Comparison of ENCODE assay signal across 8 mouse cellular contexts in the genomic region with DNA sequence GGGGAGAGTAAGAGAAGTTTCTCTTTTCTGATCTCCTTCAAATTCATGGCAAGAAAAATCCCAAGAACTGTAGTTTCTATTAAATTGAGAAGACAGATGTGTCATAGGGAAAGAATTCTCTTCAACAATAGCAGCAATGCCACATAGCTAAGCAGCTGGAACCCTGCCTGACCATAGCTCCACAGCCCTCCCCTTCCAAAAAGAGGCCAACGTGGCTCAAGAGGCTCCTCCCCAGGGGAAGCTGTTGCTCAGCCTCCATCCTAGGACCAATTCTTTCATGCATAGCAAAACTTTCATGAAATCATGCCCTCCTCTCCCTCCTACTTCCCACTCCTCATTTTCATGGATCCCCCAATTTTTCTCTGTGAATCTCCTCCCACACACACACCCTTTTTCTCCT. TPM values are rescaled to one million over a fixed set of nuclear protein-coding genes. Genes with fewer than 3 reads are reported as not detected.
DNase-seq lines count a peak whose midpoint lies in the region; ATAC-seq and TF ChIP-seq lines count a peak whose summit lies in the region.

No protein-coding gene starts in this region.

- intact Hi-C loops in heart, postnatal 25 days (cut with DNase I) = no loop called here

- no peaks in the 10 kb centered on the region for H3K36me3 ChIP-seq in embryonic facial prominence, embryonic 13.5 days
- no peaks in the 10 kb centered on the region for H3K36me3 ChIP-seq in limb, embryonic 13.5 days
- no peaks in the 10 kb centered on the region for H3K36me3 ChIP-seq in small intestine, adult 2 months (ENCODE audit: control insufficient read depth, insufficient read depth, low read length)

- H3K9ac ChIP-seq in embryonic facial prominence, embryonic 13.5 days = no peak overlapping the region
- H3K9ac ChIP-seq in limb, embryonic 13.5 days = no peak overlapping the region; the same call in 1 of the 2 replicates

- TF ChIP-seq CTCF in small intestine, adult 2 months (IDR thresholded peaks at IDR 0.05; ENCODE audit: extremely low read depth, insufficient read length, insufficient replicate concordance, low read depth, low read length) = no peak

- peaks cover 61% of the 10 kb centered on the region for H3K4me1 ChIP-seq in embryonic facial prominence, embryonic 13.5 days
- H3K4me1 ChIP-seq in limb, embryonic 13.5 days = peaks cover 54% of the 10 kb centered on the region
- no peaks in the 10 kb centered on the region for H3K4me1 ChIP-seq in small intestine, adult 2 months (ENCODE audit: control insufficient read depth, insufficient read depth, insufficient read length, low read length)

- 9% methylated on average over 1 of the region's 1 CpGs for WGBS in embryonic facial prominence, embryonic 13.5 days
- whole genome bisulfite sequencing in limb, embryonic 13.5 days = 0% methylated on average over 1 of the region's 1 CpGs
- WGBS in small intestine, adult 2 months = 18% methylated on average over 1 of the region's 1 CpGs

- H3K27me3 ChIP-seq in embryonic facial prominence, embryonic 13.5 days = no peaks in the 10 kb centered on the region
- no peaks in the 10 kb centered on the region for H3K27me3 ChIP-seq in limb, embryonic 13.5 days
- H3K27me3 ChIP-seq in small intestine, adult 2 months (ENCODE audit: control insufficient read depth, insufficient read depth, low read length) = no peaks in the 10 kb centered on the region

- no peak for ATAC-seq in embryonic facial prominence, embryonic 13.5 days (ENCODE audit: insufficient number of reproducible peaks, insufficient read depth, low FRiP score, low TSS enrichment, low read depth)
- ATAC-seq in limb, embryonic 13.5 days (ENCODE audit: low FRiP score, low read depth) = peak; percentile 41; the same call in 1 of the 2 replicates
- ATAC-seq in activated CD4-positive, CD25-positive, alpha-beta regulatory T cell, adult 4 months = no peak

- DNase-seq in NIH3T3 (ENCODE audit: low read depth) = peak; percentile 99
- DNase-seq in heart, postnatal 25 days (ENCODE audit: low spot score) = peak; percentile 68
- no peak for DNase-seq in frontal cortex, postnatal 36 days (ENCODE audit: low spot score in 2 of 2)
- DNase-seq in cerebellum, adult 9-11 months = no peak

- peak overlapping the region; percentile 51 for H3K4me2 ChIP-seq in embryonic facial prominence, embryonic 13.5 days
- H3K4me2 ChIP-seq in limb, embryonic 13.5 days (replicated peaks) = peak overlapping the region; percentile 51

- H3K9me3 ChIP-seq in embryonic facial prominence, embryonic 13.5 days = no peaks in the 10 kb centered on the region
- H3K9me3 ChIP-seq in limb, embryonic 13.5 days = no peaks in the 10 kb centered on the region

- H3K27ac ChIP-seq in embryonic facial prominence, embryonic 13.5 days = peak overlapping the region; percentile 96
- peak overlapping the region; percentile 92 for H3K27ac ChIP-seq in limb, embryonic 13.5 days
- peak overlapping the region; percentile 78 for H3K27ac ChIP-seq in small intestine, adult 2 months (ENCODE audit: insufficient read depth, low read depth, low read length)

- 0 out of 2 replicates have a peak overlapping the region, but pooled peaks have one; percentile 9 for H3K4me3 ChIP-seq in embryonic facial prominence, embryonic 13.5 days
- no peak overlapping the region for H3K4me3 ChIP-seq in limb, embryonic 13.5 days
- H3K4me3 ChIP-seq in small intestine, adult 2 months (ENCODE audit: low read depth, low read length) = no peak overlapping the region

- no peak for TF ChIP-seq POLR2A in small intestine, adult 2 months (IDR thresholded peaks at IDR 0.05; ENCODE audit: low read depth, low read length)

RNA-seq across cellular contexts. Expression of a gene that starts 16.3 kb away (rescaled TPM):
- 820 and 892 TPM in 2 replicates for polyA plus RNA-seq in embryonic facial prominence, embryonic 13.5 days (2015; fragmentation: Nextera tagmentation; extraction: Ambion mirVana)
- 100 to 1,000 TPM; 176 to 187 TPM for total RNA-seq in heart, postnatal 25 days (2021)
- polyA plus RNA-seq in limb, embryonic 13.5 days (2015; fragmentation: Nextera tagmentation; extraction: Ambion mirVana) = 809 and 883 TPM in 2 replicates
- 31.8 and 39.8 TPM in 2 replicates for polyA plus RNA-seq in small intestine, adult 2 months (2012; rRNA removed)
- not detected for polyA plus RNA-seq in activated CD4-positive, CD25-positive, alpha-beta regulatory T cell, adult 4 months (2017; shearing (Covaris generic))

Comparison
In these comparisons a context has a peak if more than half of its experiments do, and no peak if none do; other contexts are left out.
1. DNase-seq: peak in NIH3T3 (single experiment) and heart, postnatal 25 days (single experiment); none in frontal cortex, postnatal 36 days (0 of 2) and cerebellum, adult 9-11 months (single experiment).
2. RNA of a gene that starts 16.3 kb away (polyA plus RNA-seq): 820 to 892 TPM in embryonic facial prominence, embryonic 13.5 days, 809 to 883 TPM in limb, embryonic 13.5 days and 31.8 to 39.8 TPM in small intestine, adult 2 months; not detected in activated CD4-positive, CD25-positive, alpha-beta regulatory T cell, adult 4 months; every median in the first group is over 10 times any median in the second.
3. Peak in every context shown above with its lines, with median percentiles within 50 percentile points of each other: H3K27ac ChIP-seq.